Mouse (Mus musculus) liver (tissue): ENCODE results near the gene Ube2f.

Experiments used
- DNase-seq: peaks from one replicate; pipeline ENCODE4 v3.0.0-alpha.2; 2020; ENCODE audit warnings: mixed read lengths

The Ube2f gene

GRCm38 (mm10) chr1:91239112-91239511, 11.0 kb upstream of the Ube2f start:
- peak; percentile 63 for DNase-seq

GRCm38 (mm10) chr1:91239800-91240199, 10.3 kb upstream of the Ube2f start:
- no peak for DNase-seq

GRCm38 (mm10) chr1:91240685-91241084, 9.4 kb upstream of the Ube2f start:
- DNase-seq, result no peak

- DNase-seq, result no peak
Observed at GRCm38 (mm10) chr1:91241249-91241648, 8.9 kb upstream of the Ube2f start.

- DNase-seq, result peak; percentile 28
Observed at GRCm38 (mm10) chr1:91248242-91248641, 1.9 kb upstream of the Ube2f start.

GRCm38 (mm10) chr1:91248970-91249369, 1.1 kb upstream of the Ube2f start:
- DNase-seq, result no peak

GRCm38 (mm10) chr1:91250415-91251147, 477 bp downstream of the Ube2f start:
- peak; percentile 30 for DNase-seq

- DNase-seq, result peak; percentile 37
Observed at GRCm38 (mm10) chr1:91251148-91251650, 1.1 kb downstream of the Ube2f start.

GRCm38 (mm10) chr1:91251927-91252326, 1.8 kb downstream of the Ube2f start:
- DNase-seq, result peak; percentile 60

- no peak for DNase-seq
Observed at GRCm38 (mm10) chr1:91257918-91258317, 7.8 kb downstream of the Ube2f start.

- DNase-seq, result no peak
Observed at GRCm38 (mm10) chr1:91259794-91260193, 9.7 kb downstream of the Ube2f start.

GRCm38 (mm10) chr1:91262508-91262907, 12.4 kb downstream of the Ube2f start:
- DNase-seq, result no peak

GRCm38 (mm10) chr1:91272260-91272659, 22.2 kb downstream of the Ube2f start:
- DNase-seq, result no peak

GRCm38 (mm10) chr1:91276581-91276980, 26.5 kb downstream of the Ube2f start:
- no peak for DNase-seq

- no peak for DNase-seq
Observed at GRCm38 (mm10) chr1:91277480-91277879, 27.4 kb downstream of the Ube2f start.

- DNase-seq, result no peak
Observed at GRCm38 (mm10) chr1:91278410-91279119, 28.5 kb downstream of the Ube2f start.

- no peak for DNase-seq
Observed at GRCm38 (mm10) chr1:91279126-91279525, 29.0 kb downstream of the Ube2f start.

- DNase-seq, result no peak
Observed at GRCm38 (mm10) chr1:91282582-91282981, 32.5 kb downstream of the Ube2f start.

GRCm38 (mm10) chr1:91289375-91289774, 39.3 kb downstream of the Ube2f start:
- no peak for DNase-seq

- no peak for DNase-seq
Observed at GRCm38 (mm10) chr1:91292101-91292825, 42.2 kb downstream of the Ube2f start.

GRCm38 (mm10) chr1:91295544-91295943, 45.4 kb downstream of the Ube2f start:
- no peak for DNase-seq

GRCm38 (mm10) chr1:91297799-91298744, 48.0 kb downstream of the Ube2f start, which contains the start of gene Scly:
TSS of gene Scly (plus strand) at chr1:91298338.
- peak; percentile 99 for DNase-seq
